Mouse (Mus musculus): ENCODE measurements at regions not wholly inside any gene's neighbourhood (a gene's known extent, or its start where the extent isn't known, plus 50 kb on each side); places are given as distances from the start of the nearest gene placed in this dataset.

DNA sequence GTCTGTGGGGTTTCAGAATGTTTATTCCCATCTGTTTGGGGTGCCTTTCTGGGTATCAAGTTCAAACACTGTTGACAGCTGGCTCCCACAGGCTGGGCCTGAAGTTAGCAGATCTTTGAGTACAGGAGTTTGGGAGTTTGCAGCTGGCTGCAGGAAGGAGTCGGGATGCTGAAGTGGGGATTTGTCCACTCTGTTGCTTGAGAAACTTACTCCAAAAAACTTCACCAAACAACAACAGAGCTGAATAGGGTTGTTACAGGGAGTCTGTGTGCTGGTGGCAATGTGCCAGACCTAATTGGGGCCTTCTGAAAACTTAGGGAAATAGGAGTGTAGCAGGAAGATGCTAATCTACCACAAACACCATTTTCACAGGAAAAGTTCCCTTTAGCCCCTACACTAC is 51.1 kb upstream of the Ttc29 start:
- DNase-seq (ENCODE audit: low spot score) (no peak), ATAC-seq (replicated peaks; ENCODE audit: insufficient number of reproducible peaks, low FRiP score, low TSS enrichment, low read depth) (no peak)
- Histone ChIP-seq H3K4me2 (ENCODE audit: low read depth, low read length) (no peak overlapping the region), H3K9ac (replicated peaks; ENCODE audit: low read length) (no peak overlapping the region), H3K36me3 (replicated peaks; ENCODE audit: control insufficient read depth, insufficient read depth, low read depth, low read length) (no peaks in the 10 kb centered on the region), H3K4me1 (ENCODE audit: control insufficient read depth, insufficient read depth, low read length) (no peaks in the 10 kb centered on the region), H3K4me3 (ENCODE audit: low read depth, low read length) (no peak overlapping the region), H3K27ac (replicated peaks; ENCODE audit: low read depth, low read length) (no peak overlapping the region), H3K9me3 (replicated peaks; ENCODE audit: control insufficient read depth, low read length) (no peaks in the 10 kb centered on the region), H3K27me3 (ENCODE audit: control insufficient read depth, insufficient read depth, low read length) (no peaks in the 10 kb centered on the region)
- WGBS: 47% methylated on average over 1 of the region's 1 CpGs

- Histone ChIP-seq H3K27me3 (ENCODE audit: control insufficient read depth, insufficient read depth, low read length) (no peaks in the 10 kb centered on the region), H3K4me1 (ENCODE audit: control insufficient read depth, insufficient read depth, low read length) (no peaks in the 10 kb centered on the region), H3K9ac (replicated peaks; ENCODE audit: low read length) (no peak overlapping the region), H3K27ac (replicated peaks; ENCODE audit: low read depth, low read length) (no peak overlapping the region), H3K4me2 (ENCODE audit: low read depth, low read length) (no peak overlapping the region), H3K4me3 (ENCODE audit: low read depth, low read length) (no peak overlapping the region), H3K9me3 (replicated peaks; ENCODE audit: control insufficient read depth, low read length) (no peaks in the 10 kb centered on the region), H3K36me3 (replicated peaks; ENCODE audit: control insufficient read depth, insufficient read depth, low read depth, low read length) (no peaks in the 10 kb centered on the region)
- WGBS: 88% methylated on average over 5 of the region's 5 CpGs
- no peak for ATAC-seq (replicated peaks; ENCODE audit: insufficient number of reproducible peaks, low FRiP score, low TSS enrichment, low read depth)
- no peak for DNase-seq (ENCODE audit: low spot score)
Measured at GRCm38 (mm10) chr8:78162763-78163508, 50.2 kb upstream of the Ttc29 start.
